Mouse (Mus musculus): ENCODE data around the gene Cryba4.

GRCm38 (mm10) chr5:112199656-112200055, 52.7 kb downstream of the Cryba4 start:
- TF ChIP-seq CTCF (IDR thresholded peaks at IDR 0.05; ENCODE audit: low read depth, low read length) (no peak), POLR2A (IDR thresholded peaks at IDR 0.05; ENCODE audit: extremely low read depth, insufficient read depth, low read length) (no peak)
